Mouse (Mus musculus) kidney, adult 2 months (tissue): ENCODE measurements around the gene Mapk1ip1. TPM values are rescaled to one million over a fixed set of nuclear protein-coding genes. Genes with fewer than 3 reads are reported as not detected.

ENCODE experiments used
- DNase-seq: peaks from one replicate; pipeline ENCODE4 v3.0.0; 2021
- H3K27ac ChIP-seq: fragments of 200-500 bp; 2 replicates; pipeline ENCODE4 v1.5.1; 2012; ENCODE audit warnings: low read depth, low read length, control low read depth, inconsistent platforms; ENCODE audit not compliant: insufficient read depth
- H3K27me3 ChIP-seq: fragments of 200-500 bp; replicated peaks from 2 replicates; pipeline ENCODE4 v1.6.1; 2012; ENCODE audit warnings: mild to moderate bottlenecking, moderate library complexity, low read length, inconsistent platforms; ENCODE audit not compliant: control insufficient read depth, insufficient read depth
- H3K36me3 ChIP-seq: fragments of 200-500 bp; 2 replicates; pipeline ENCODE4 v1.6.1; 2012; ENCODE audit warnings: mild to moderate bottlenecking, moderate library complexity, low read length, inconsistent platforms; ENCODE audit not compliant: control insufficient read depth, insufficient read depth
- H3K4me1 ChIP-seq: fragments of 200-500 bp; 2 replicates; pipeline ENCODE4 v1.6.1; 2011; ENCODE audit warnings: low read length; ENCODE audit not compliant: control insufficient read depth, insufficient read depth
- H3K4me3 ChIP-seq: fragments of 200-500 bp; 2 replicates; pipeline ENCODE4 v1.5.1; 2011; ENCODE audit warnings: mild to moderate bottlenecking, low read depth, low read length, control low read depth; ENCODE audit not compliant: insufficient read depth
- CTCF ChIP-seq: fragments of 200-500 bp; conservative IDR thresholded peaks from 2 replicates; pipeline ENCODE4 v1.5.1; 2011; ENCODE audit warnings: low read depth, mild to moderate bottlenecking, control low read depth, low read length, moderate library complexity, mixed read lengths; ENCODE audit not compliant: insufficient read depth, insufficient read length
- POLR2A ChIP-seq: fragments of 200-500 bp; IDR thresholded peaks from one replicate; pipeline ENCODE4 v1.6.1; 2011; ENCODE audit warnings: low read depth, low read length, control low read depth
- WGBS: fragments of 180-500 bp; shearing (Covaris S2); methylation state at CpG from one replicate; pipeline ENCODE4 v1.1.7; 2018; 5-methylcytosine and 5-hydroxymethylcytosine counted together
- polyA plus RNA-seq: library from polyadenylated mRNA; depleted of rRNA; stranded (reverse); fragments of >200 nt; gene quantifications from 2 replicates; pipeline ENCODE4 v1.2.3, GENCODE M21; 2012

The Mapk1ip1 gene
- polyA plus RNA-seq, 1 experiment, result 43.5 TPM

DNA sequence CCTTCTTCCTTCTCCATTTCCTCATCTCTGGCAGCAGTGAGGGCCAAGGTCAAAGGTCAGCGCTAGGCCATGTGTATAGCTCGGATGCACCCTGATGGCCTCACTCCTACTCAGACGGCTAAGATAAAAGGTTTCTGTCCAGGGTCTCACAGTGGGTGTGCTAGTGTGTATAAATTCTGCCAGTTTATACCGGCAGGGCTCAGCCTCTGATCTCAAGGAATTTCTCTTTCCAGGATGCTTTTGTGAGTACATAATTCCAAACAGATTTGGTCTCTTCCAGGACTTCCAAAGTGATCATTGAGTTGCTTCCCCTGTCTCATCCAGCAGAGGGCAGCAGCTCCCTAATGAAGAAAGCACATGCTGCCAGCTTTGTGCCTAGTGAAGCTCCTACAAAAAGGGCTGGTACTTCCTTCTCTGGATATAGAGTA lies 5.5 kb downstream of the Mapk1ip1 start:
- no peak for TF ChIP-seq POLR2A
- peak; percentile 91 for TF ChIP-seq CTCF
- Histone ChIP-seq H3K27me3 (no peaks in the 10 kb centered on the region), H3K4me1 (peaks cover 8% of the 10 kb centered on the region), H3K4me3 (no peak overlapping the region), H3K27ac (no peak overlapping the region), H3K36me3 (no peaks in the 10 kb centered on the region)
- 44% methylated on average over 4 of the region's 4 CpGs for WGBS
- DNase-seq, result peak; percentile 84

DNA sequence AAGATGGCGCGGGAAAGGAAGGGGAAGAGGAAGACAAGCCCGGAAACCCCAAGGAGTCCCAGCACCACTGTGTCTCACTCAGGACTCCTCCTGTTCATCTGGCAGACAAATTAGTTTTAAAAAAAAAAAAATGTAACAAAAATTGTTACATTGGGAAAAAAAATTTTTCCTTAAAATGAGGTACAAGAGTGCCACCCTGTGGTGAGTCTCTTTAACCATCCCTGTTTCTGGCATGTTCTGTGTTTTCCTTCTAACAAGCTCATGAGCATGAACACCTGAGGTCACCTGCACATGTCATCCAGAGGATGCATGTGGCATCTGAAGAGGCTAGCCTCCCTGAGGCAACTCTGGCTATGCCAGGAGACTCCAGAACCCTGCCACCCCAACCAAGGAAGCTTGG lies 11.0 kb downstream of the Mapk1ip1 start:
- H3K27me3 ChIP-seq, result no peaks in the 10 kb centered on the region
- no peaks in the 10 kb centered on the region for H3K4me1 ChIP-seq
- no peak overlapping the region for H3K27ac ChIP-seq
- H3K4me3 ChIP-seq, result no peak overlapping the region
- TF ChIP-seq POLR2A, result no peak
- TF ChIP-seq CTCF, result no peak
- 80% methylated on average over 3 of the region's 3 CpGs for WGBS
- DNase-seq, result peak; percentile 7
- no peaks in the 10 kb centered on the region for H3K36me3 ChIP-seq

- no peak overlapping the region for H3K27ac ChIP-seq
- peak; percentile 47 for DNase-seq
- no peaks in the 10 kb centered on the region for H3K36me3 ChIP-seq
- 14% methylated on average over 11 of the region's 11 CpGs for WGBS
- TF ChIP-seq CTCF, result peak; percentile 96
- TF ChIP-seq POLR2A, result no peak
- H3K4me3 ChIP-seq, result no peak overlapping the region
- no peaks in the 10 kb centered on the region for H3K4me1 ChIP-seq
- no peaks in the 10 kb centered on the region for H3K27me3 ChIP-seq
These were observed 18.3 kb downstream of the Mapk1ip1 start for GRCm38 (mm10) chr7:138827812-138828211.

- Histone ChIP-seq H3K4me3 (no peak overlapping the region), H3K27me3 (no peaks in the 10 kb centered on the region), H3K27ac (no peak overlapping the region), H3K4me1 (no peaks in the 10 kb centered on the region), H3K36me3 (no peaks in the 10 kb centered on the region)
- TF ChIP-seq POLR2A (no peak), CTCF (no peak)
- WGBS, result 66% methylated on average over 19 of the region's 19 CpGs
- DNase-seq, result no peak
These were observed 20.9 kb downstream of the Mapk1ip1 start for GRCm38 (mm10) chr7:138824995-138825756.

DNA sequence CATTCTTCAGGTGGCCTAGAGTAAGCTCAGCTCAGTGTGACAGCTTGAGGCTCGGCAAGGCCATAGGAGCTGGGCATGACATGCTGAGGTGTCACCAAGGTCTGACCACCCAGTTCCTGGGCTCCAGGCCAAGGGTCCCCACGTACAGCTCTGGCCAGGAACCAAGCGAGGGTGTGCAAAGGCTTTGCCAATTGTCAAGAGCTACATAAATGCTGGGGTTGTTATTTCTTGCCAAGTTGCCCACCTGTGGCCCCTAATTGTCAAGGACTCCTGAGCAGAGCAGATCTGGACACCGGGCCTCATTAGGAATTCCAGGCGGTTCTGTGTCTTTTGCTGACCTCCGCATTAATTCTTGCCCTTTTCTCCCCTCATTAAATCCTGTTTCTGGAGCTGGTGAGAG lies 21.6 kb downstream of the Mapk1ip1 start:
- TF ChIP-seq CTCF (no peak), POLR2A (no peak)
- no peaks in the 10 kb centered on the region for H3K4me1 ChIP-seq
- 53% methylated on average over 6 of the region's 6 CpGs for WGBS
- no peak for DNase-seq
- H3K4me3 ChIP-seq, result no peak overlapping the region
- no peak overlapping the region for H3K27ac ChIP-seq
- H3K36me3 ChIP-seq, result no peaks in the 10 kb centered on the region
- no peaks in the 10 kb centered on the region for H3K27me3 ChIP-seq

DNA sequence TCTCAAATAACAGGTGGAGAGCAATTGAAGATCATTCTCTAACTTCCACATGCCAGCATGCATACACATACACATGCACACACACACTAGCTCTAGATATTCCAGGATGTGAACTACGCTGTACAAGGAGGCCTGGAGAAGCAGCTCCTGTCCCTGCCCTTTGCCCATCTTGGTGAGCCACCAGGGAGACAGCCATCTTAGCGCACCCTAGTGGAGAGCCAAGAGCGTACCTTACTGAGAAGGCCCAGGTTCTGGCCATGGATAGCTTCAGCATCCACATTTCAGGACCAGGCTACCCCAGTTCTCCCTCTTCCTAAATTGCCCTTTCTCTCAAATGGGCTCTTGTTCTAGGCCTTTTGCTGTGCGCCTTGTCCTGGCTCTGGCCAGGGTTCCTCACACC lies 27.8 kb downstream of the Mapk1ip1 start:
- H3K27ac ChIP-seq, result no peak overlapping the region
- no peaks in the 10 kb centered on the region for H3K4me1 ChIP-seq
- H3K36me3 ChIP-seq, result no peaks in the 10 kb centered on the region
- H3K27me3 ChIP-seq, result no peaks in the 10 kb centered on the region
- DNase-seq, result peak; percentile 36
- H3K4me3 ChIP-seq, result no peak overlapping the region
- TF ChIP-seq POLR2A (no peak), CTCF (peak; percentile 50; the same call in 1 of the 2 replicates)
- WGBS, result 63% methylated on average over 4 of the region's 4 CpGs

DNA sequence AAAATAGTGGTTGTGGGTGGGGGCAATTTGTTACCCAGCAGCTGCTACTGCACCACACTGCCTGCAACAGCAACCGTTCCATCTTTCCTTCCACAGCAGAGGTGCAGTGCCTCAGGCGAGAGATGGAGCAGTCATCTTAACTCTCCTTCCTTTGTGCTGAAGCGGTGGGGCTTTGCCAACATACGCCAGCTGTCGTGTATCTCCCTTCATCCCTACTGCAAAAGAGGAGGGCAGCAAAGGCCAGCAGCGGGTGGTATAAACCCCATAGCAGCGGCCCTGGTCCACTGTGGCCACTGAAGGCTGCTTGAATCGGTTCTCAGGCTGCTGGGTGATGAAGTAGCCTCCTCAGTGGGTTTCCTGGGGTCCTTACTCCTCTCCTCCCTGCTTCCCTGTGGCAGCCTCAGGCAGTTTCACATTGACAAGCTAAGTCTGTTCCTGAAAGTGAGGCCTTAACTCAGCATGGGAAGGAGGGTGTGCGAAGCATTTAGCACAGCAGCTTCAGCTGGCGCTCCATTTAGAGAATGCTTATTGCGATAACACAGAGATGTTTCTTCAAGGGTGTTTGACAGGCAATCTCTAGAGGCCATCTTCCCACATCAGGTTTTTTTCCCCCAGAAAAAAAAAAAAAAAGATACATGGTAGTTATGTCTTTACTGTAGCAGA lies 32.7 kb downstream of the Mapk1ip1 start:
- Histone ChIP-seq H3K4me3 (no peak overlapping the region), H3K4me1 (no peaks in the 10 kb centered on the region), H3K27ac (no peak overlapping the region), H3K27me3 (no peaks in the 10 kb centered on the region), H3K36me3 (no peaks in the 10 kb centered on the region)
- WGBS, result 58% methylated on average over 11 of the region's 11 CpGs
- no peak for DNase-seq
- TF ChIP-seq CTCF (no peak), POLR2A (no peak)
